Mouse (Mus musculus) right cerebral cortex, postnatal 25 days (tissue): ENCODE measurements around the gene Ankfn1.

Source experiments
- DNase-seq: peaks from one replicate; pipeline ENCODE4 v3.0.0; 2022

Gene Ankfn1

GRCm38 (mm10) chr11:89459437-89459836 is 318.0 kb downstream of the Ankfn1 start:
- no peak for DNase-seq

GRCm38 (mm10) chr11:89455647-89456231 is 321.7 kb downstream of the Ankfn1 start:
- DNase-seq: no peak

GRCm38 (mm10) chr11:89454702-89455101 is 322.8 kb downstream of the Ankfn1 start:
- DNase-seq: no peak

- DNase-seq: peak; percentile 11
Observed at GRCm38 (mm10) chr11:89452862-89453261, 324.6 kb downstream of the Ankfn1 start.

GRCm38 (mm10) chr11:89450406-89450805 is 327.0 kb downstream of the Ankfn1 start:
- DNase-seq: no peak

- no peak for DNase-seq
Observed at GRCm38 (mm10) chr11:89448986-89449385, 328.5 kb downstream of the Ankfn1 start.

GRCm38 (mm10) chr11:89447477-89447876 is 330.0 kb downstream of the Ankfn1 start:
- DNase-seq: no peak

GRCm38 (mm10) chr11:89440566-89440965 is 336.9 kb downstream of the Ankfn1 start:
- DNase-seq: no peak

- DNase-seq: no peak
Observed at GRCm38 (mm10) chr11:89424358-89424757, 353.1 kb downstream of the Ankfn1 start.

- no peak for DNase-seq
Observed at GRCm38 (mm10) chr11:89422637-89423036, 354.8 kb downstream of the Ankfn1 start.

GRCm38 (mm10) chr11:89420767-89421438 is 356.6 kb downstream of the Ankfn1 start:
- DNase-seq: no peak

GRCm38 (mm10) chr11:89419863-89420262 is 357.6 kb downstream of the Ankfn1 start:
- no peak for DNase-seq

GRCm38 (mm10) chr11:89418644-89419043 is 358.8 kb downstream of the Ankfn1 start:
- no peak for DNase-seq

GRCm38 (mm10) chr11:89416769-89417168 is 360.7 kb downstream of the Ankfn1 start:
- no peak for DNase-seq

GRCm38 (mm10) chr11:89408774-89409173 is 368.7 kb downstream of the Ankfn1 start:
- DNase-seq: no peak

- DNase-seq: no peak
Observed at GRCm38 (mm10) chr11:89404489-89404888, 373.0 kb downstream of the Ankfn1 start.

- no peak for DNase-seq
Observed at GRCm38 (mm10) chr11:89403436-89403835, 374.0 kb downstream of the Ankfn1 start.

- DNase-seq: no peak
Observed at GRCm38 (mm10) chr11:89388851-89389250, 388.6 kb downstream of the Ankfn1 start.

- DNase-seq: no peak
Observed at GRCm38 (mm10) chr11:89382634-89383009, 394.8 kb downstream of the Ankfn1 start.

- no peak for DNase-seq
Observed at GRCm38 (mm10) chr11:89381782-89382633, 395.4 kb downstream of the Ankfn1 start.

GRCm38 (mm10) chr11:89370941-89371340 is 406.5 kb downstream of the Ankfn1 start:
- no peak for DNase-seq

- DNase-seq: no peak
Observed at GRCm38 (mm10) chr11:89370373-89370772, 407.1 kb downstream of the Ankfn1 start.

GRCm38 (mm10) chr11:89363981-89364380 is 413.5 kb downstream of the Ankfn1 start:
- no peak for DNase-seq

GRCm38 (mm10) chr11:89360895-89361294 is 416.6 kb downstream of the Ankfn1 start:
- DNase-seq: no peak
